Mouse (Mus musculus) kidney, embryonic 16.5 days (tissue): ENCODE measurements around the gene Grik4. TPM values are rescaled to one million over a fixed set of nuclear protein-coding genes. Genes with fewer than 3 reads are reported as not detected.
"Not testable (repeated sequence)": the region's sequence is repeated elsewhere in the genome, so short reads cannot be mapped to it uniquely, and the experiment has no call there.

Experiments used
- ATAC-seq: fragments of 200-750 bp; cut with Nextera tagmentation; 2 replicates; pipeline ENCODE4 v1.8.0; 2017; ENCODE audit warnings: moderate TSS enrichment; ENCODE audit not compliant: low FRiP score, low TSS enrichment
- H3K27ac ChIP-seq: fragments of 300-500 bp; sonication (generic); 2 replicates; pipeline ENCODE4 v1.5.1; 2014; ENCODE audit warnings: low read length
- H3K27me3 ChIP-seq: fragments of 300-500 bp; sonication (generic); 2 replicates; pipeline ENCODE4 v1.6.1; 2014; ENCODE audit warnings: low read length, control low read depth, mixed read lengths; ENCODE audit not compliant: insufficient read depth
- H3K36me3 ChIP-seq: fragments of 300-500 bp; sonication (generic); 2 replicates; pipeline ENCODE4 v1.6.1; 2014; ENCODE audit warnings: low read length, control low read depth, mixed read lengths; ENCODE audit not compliant: insufficient read depth
- H3K4me1 ChIP-seq: fragments of 300-500 bp; sonication (generic); 2 replicates; pipeline ENCODE4 v1.6.1; 2014; ENCODE audit warnings: low read length, control low read depth, mixed read lengths; ENCODE audit not compliant: insufficient read depth
- H3K4me2 ChIP-seq: fragments of 300-500 bp; sonication (generic); replicated peaks from 2 replicates; pipeline ENCODE4 v1.6.1; 2014; ENCODE audit warnings: low read depth, low read length
- H3K4me3 ChIP-seq: fragments of 300-500 bp; sonication (generic); 2 replicates; pipeline ENCODE4 v1.5.1; 2014; ENCODE audit warnings: mild to moderate bottlenecking, low read length
- H3K9ac ChIP-seq: fragments of 300-500 bp; sonication (generic); replicated peaks from 2 replicates; pipeline ENCODE4 v1.6.1; 2014; ENCODE audit warnings: low read length
- H3K9me3 ChIP-seq: fragments of 300-500 bp; sonication (generic); 2 replicates; pipeline ENCODE4 v1.6.1; 2016; ENCODE audit warnings: low read length, control low read depth
- WGBS: fragments of 180-500 bp; shearing (Covaris S2); extraction: QIAGEN DNeasy Blood & Tissue Kit; methylation state at CpG from one replicate; pipeline ENCODE4 v1.1.7; 2014; 5-methylcytosine and 5-hydroxymethylcytosine counted together
- polyA plus RNA-seq: library from polyadenylated mRNA; unstranded; fragments of >200 nt; fragmentation: Nextera tagmentation; extraction: Ambion mirVana; gene quantifications from 2 replicates; pipeline ENCODE4 v1.2.1, GENCODE M21; 2015

Gene Grik4
- 3.3 and 4.4 TPM in 2 replicates for polyA plus RNA-seq

DNA sequence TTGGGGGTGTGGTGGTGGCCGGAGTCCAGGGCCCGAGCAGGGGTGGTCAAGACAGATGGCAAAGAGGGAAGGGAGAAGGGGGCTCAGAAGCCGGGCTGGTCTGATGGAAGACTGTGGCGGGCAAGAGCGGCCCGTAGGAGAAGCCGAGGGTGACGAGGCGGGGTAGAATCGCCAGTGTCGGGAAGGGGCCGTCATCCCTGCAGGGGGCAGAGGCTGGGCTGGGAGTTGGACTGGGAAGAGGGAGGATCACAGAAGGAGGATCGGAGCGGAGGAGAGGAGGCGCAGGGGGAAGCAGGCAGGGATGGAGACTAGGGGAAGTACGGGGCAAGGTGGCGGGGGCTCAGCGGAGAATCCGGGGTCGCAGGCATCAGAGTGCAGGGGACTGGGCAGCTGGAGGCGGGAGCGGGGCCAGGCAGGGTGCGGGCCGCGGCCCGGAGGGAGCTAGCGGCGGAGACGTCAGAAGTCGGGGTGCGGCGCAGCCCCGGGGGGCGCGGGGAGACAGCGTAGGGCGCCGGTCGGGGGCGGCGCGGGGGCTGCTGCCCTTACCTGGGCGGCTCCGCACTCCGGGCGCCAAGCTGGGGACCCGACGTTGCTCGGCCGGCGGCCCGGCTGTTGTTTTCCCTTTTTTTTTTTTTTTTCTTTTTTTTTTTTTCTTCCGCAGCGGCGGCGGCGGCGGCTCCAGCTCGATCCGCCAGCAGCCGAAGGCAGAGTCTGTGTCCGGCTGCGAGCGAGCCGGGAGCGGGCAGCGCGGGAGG, at the start of gene Grik4:
Gene Grik4, minus strand, starts transcription at position 713 of the 755 bp plus-strand sequence.
- Histone ChIP-seq H3K27ac (no peak within 1 kb of the TSS), H3K9me3 (no peaks in the 10 kb centered on the region), H3K4me2 (peak within 1 kb of the TSS; percentile 99), H3K4me3 (peak within 1 kb of the TSS; percentile 74), H3K36me3 (no peaks in the 10 kb centered on the region), H3K27me3 (0 out of 2 replicates have a peak, but pooled peaks cover 2% of the 10 kb centered on the region), H3K4me1 (peaks cover 24% of the 10 kb centered on the region), H3K9ac (peak within 1 kb of the TSS; percentile 83)
- under 1% methylated on average over 59 of the region's 68 CpGs for WGBS
- ATAC-seq: peak; percentile 82

GRCm38 (mm10) chr9:42993659-42994058, 49.4 kb upstream of the Grik4 start:
- Histone ChIP-seq H3K4me1 (no peaks in the 10 kb centered on the region), H3K9ac (no peak overlapping the region), H3K36me3 (peaks cover 58% of the 10 kb centered on the region), H3K4me3 (no peak overlapping the region), H3K27me3 (no peaks in the 10 kb centered on the region), H3K27ac (no peak overlapping the region), H3K9me3 (no peaks in the 10 kb centered on the region), H3K4me2 (no peak overlapping the region)
- ATAC-seq: no peak
- WGBS: 93% methylated on average over 4 of the region's 4 CpGs

GRCm38 (mm10) chr9:42987988-42988387, 43.7 kb upstream of the Grik4 start:
- H3K9me3 ChIP-seq: no peaks in the 10 kb centered on the region
- no peak overlapping the region for H3K4me3 ChIP-seq
- no peak overlapping the region for H3K27ac ChIP-seq
- no peaks in the 10 kb centered on the region for H3K27me3 ChIP-seq
- WGBS: 57% methylated on average over 4 of the region's 4 CpGs
- ATAC-seq: no peak
- H3K36me3 ChIP-seq: peaks cover 54% of the 10 kb centered on the region
- H3K4me1 ChIP-seq: no peaks in the 10 kb centered on the region
- no peak overlapping the region for H3K4me2 ChIP-seq
- H3K9ac ChIP-seq: no peak overlapping the region

DNA sequence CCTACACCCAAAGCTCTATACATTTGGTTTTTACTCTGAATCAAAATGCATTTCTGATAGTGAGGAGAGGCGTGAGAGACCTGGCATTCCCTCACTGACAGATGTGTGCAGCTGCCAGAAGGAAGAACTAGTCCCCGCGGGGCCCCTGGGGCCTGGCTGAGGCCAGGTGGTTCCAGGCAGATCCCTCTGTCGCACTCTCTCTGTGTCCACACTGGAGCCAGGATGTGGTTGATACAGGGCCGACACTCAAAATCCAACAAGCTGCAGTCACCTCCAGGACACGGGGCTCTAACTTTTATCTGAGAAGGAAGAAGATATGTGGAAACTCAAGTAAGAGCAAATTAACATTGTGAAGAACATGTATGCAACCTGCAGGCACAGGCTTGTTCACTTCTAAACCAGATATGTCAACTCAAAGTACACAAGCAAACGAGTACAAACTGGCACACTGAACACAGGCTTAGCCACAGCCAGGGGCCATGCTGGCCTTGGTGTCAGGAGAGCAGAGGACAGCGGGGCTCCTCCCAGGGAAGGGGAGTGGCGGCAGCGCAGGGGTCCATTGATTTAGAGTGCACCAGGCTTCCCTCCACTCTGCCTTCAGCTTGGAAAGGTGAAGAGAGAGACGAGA, 24.7 kb upstream of the Grik4 start:
- Histone ChIP-seq H3K27ac (no peak overlapping the region), H3K9me3 (no peaks in the 10 kb centered on the region), H3K36me3 (peaks cover 61% of the 10 kb centered on the region), H3K4me1 (no peaks in the 10 kb centered on the region), H3K4me3 (no peak overlapping the region), H3K4me2 (no peak overlapping the region), H3K27me3 (no peaks in the 10 kb centered on the region), H3K9ac (no peak overlapping the region)
- ATAC-seq: no peak
- WGBS: 67% methylated on average over 11 of the region's 11 CpGs

DNA sequence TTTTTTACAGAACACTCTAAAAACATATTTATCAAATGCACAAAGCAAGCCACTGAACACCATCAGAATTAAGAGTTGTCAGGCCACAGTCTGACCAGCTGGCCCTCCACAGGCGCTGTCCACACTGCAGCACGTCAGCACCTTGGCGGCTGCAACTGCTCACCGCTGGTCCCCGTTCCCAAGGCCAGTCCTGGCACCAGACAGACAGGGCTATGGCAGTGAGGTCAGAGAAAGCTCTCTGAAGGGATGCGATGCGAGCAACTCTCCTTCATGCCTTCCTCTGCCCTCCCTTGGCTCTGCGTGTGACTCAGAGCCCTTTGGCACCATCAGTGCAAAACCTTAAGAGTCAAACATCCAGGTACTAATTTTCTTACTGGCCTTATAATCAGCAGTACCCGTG, 23.4 kb upstream of the Grik4 start:
- no peak overlapping the region for H3K4me2 ChIP-seq

GRCm38 (mm10) chr9:42964809-42965208, 20.5 kb upstream of the Grik4 start:
- not testable (repeated sequence) for H3K27me3 ChIP-seq, H3K4me3 ChIP-seq, H3K4me1 ChIP-seq, H3K4me2 ChIP-seq, H3K9ac ChIP-seq, ATAC-seq, H3K9me3 ChIP-seq, H3K27ac ChIP-seq
- whole genome bisulfite sequencing: 73% methylated on average over 3 of the region's 3 CpGs
- H3K36me3 ChIP-seq: peaks cover 31% of the 10 kb centered on the region

More for the DNA sequence above, 23.4 kb upstream of the Grik4 start:
- Histone ChIP-seq H3K36me3 (peaks cover 55% of the 10 kb centered on the region), H3K4me3 (no peak overlapping the region), H3K27me3 (no peaks in the 10 kb centered on the region), H3K9ac (no peak overlapping the region), H3K4me1 (no peaks in the 10 kb centered on the region), H3K9me3 (no peaks in the 10 kb centered on the region), H3K27ac (no peak overlapping the region)
- no peak for ATAC-seq
- WGBS: 86% methylated on average over 9 of the region's 9 CpGs

DNA sequence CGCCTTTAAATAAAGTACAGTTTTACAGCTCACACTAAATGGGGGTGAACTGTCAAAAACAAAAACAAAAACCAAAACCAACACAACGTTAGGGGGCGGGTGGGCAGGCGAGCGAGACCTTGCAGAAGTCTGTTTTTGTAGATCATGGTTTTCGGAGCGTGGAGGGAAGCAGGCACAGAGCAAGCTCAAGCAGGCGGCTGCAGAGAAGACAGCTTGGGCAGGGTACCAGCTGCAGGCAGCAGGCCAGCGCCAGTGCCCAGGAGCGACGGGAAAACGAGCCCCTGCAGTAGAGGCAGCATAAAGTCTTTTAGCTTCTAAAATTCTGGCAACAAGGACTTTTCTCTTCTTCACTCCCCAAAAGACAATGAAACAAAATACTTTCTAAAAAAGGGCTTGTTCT, 20.1 kb upstream of the Grik4 start:
- Histone ChIP-seq H3K4me2 (no peak overlapping the region), H3K9me3 (no peaks in the 10 kb centered on the region), H3K27ac (no peak overlapping the region), H3K36me3 (peaks cover 27% of the 10 kb centered on the region), H3K9ac (no peak overlapping the region), H3K27me3 (no peaks in the 10 kb centered on the region), H3K4me1 (no peaks in the 10 kb centered on the region), H3K4me3 (no peak overlapping the region)
- no peak for ATAC-seq
- 66% methylated on average over 12 of the region's 12 CpGs for WGBS

- WGBS: 74% methylated on average over 6 of the region's 6 CpGs
- H3K4me3 ChIP-seq: no peak overlapping the region
- ATAC-seq: peak; percentile 12; the same call in 1 of the 2 replicates
- H3K9me3 ChIP-seq: no peaks in the 10 kb centered on the region
- no peaks in the 10 kb centered on the region for H3K4me1 ChIP-seq
- H3K36me3 ChIP-seq: peaks cover 12% of the 10 kb centered on the region
- no peak overlapping the region for H3K27ac ChIP-seq
- H3K9ac ChIP-seq: no peak overlapping the region
- H3K4me2 ChIP-seq: no peak overlapping the region
- H3K27me3 ChIP-seq: no peaks in the 10 kb centered on the region
Observed at GRCm38 (mm10) chr9:42962506-42962905, 18.2 kb upstream of the Grik4 start.

GRCm38 (mm10) chr9:42958401-42958800, 14.1 kb upstream of the Grik4 start:
- WGBS: 57% methylated on average over 7 of the region's 7 CpGs
- Histone ChIP-seq H3K4me1 (no peaks in the 10 kb centered on the region), H3K27ac (no peak overlapping the region), H3K9me3 (no peaks in the 10 kb centered on the region; the same call in 1 of the 2 replicates), H3K4me2 (no peak overlapping the region), H3K27me3 (no peaks in the 10 kb centered on the region), H3K36me3 (no peaks in the 10 kb centered on the region), H3K4me3 (no peak overlapping the region), H3K9ac (no peak overlapping the region)
- no peak for ATAC-seq

GRCm38 (mm10) chr9:42948381-42948780, 4.1 kb upstream of the Grik4 start:
- H3K9me3 ChIP-seq: no peaks in the 10 kb centered on the region
- 73% methylated on average over 1 of the region's 1 CpGs for WGBS
- no peaks in the 10 kb centered on the region for H3K36me3 ChIP-seq
- no peak for ATAC-seq
- H3K4me1 ChIP-seq: peaks cover 4% of the 10 kb centered on the region
- H3K9ac ChIP-seq: no peak overlapping the region
- no peak overlapping the region for H3K27ac ChIP-seq
- H3K4me3 ChIP-seq: no peak overlapping the region
- H3K4me2 ChIP-seq: no peak overlapping the region
- 0 out of 2 replicates have a peak, but pooled peaks cover 2% of the 10 kb centered on the region for H3K27me3 ChIP-seq
